Mouse (Mus musculus): Measurements from ENCODE around the gene Ciao1. TPM values are rescaled to one million over a fixed set of nuclear protein-coding genes. Genes with fewer than 3 reads are reported as not detected.

Ciao1 gene
- polyA plus RNA-seq, 1 experiment from 2014 or later: 62.5 TPM

GRCm38 (mm10) chr2:127271042-127271515 is 23.5 kb upstream of the Ciao1 start:
- Histone ChIP-seq H3K9me3 (ENCODE audit: control insufficient read depth, low read length) (no peaks in the 10 kb centered on the region), H3K9ac (ENCODE audit: low read depth, low read length) (peak overlapping the region; percentile 95), H3K27me3 (ENCODE audit: control insufficient read depth, insufficient read depth, low read length) (no peaks in the 10 kb centered on the region), H3K4me3 (ENCODE audit: low read length) (peak overlapping the region; percentile 92), H3K27ac (ENCODE audit: low read depth, low read length) (peak overlapping the region; percentile 97), H3K4me2 (replicated peaks; ENCODE audit: low read depth, low read length) (peak overlapping the region; percentile 81), H3K36me3 (ENCODE audit: control insufficient read depth, insufficient read depth, low read length) (no peaks in the 10 kb centered on the region), H3K4me1 (ENCODE audit: control insufficient read depth, insufficient read depth, low read length) (peaks cover 12% of the 10 kb centered on the region; the same call in 1 of the 2 replicates)
- no peak for ATAC-seq (ENCODE audit: low FRiP score, low TSS enrichment)
- 12% methylated on average over 8 of the region's 8 CpGs for WGBS

GRCm38 (mm10) chr2:127270300-127271041 is 22.9 kb upstream of the Ciao1 start:
- H3K36me3 ChIP-seq (ENCODE audit: control insufficient read depth, insufficient read depth, low read length): no peaks in the 10 kb centered on the region
- peak overlapping the region; percentile 81 for H3K4me2 ChIP-seq (replicated peaks; ENCODE audit: low read depth, low read length)
- H3K27ac ChIP-seq (ENCODE audit: low read depth, low read length): peak overlapping the region; percentile 97
- peaks cover 10% of the 10 kb centered on the region; the same call in 1 of the 2 replicates for H3K4me1 ChIP-seq (ENCODE audit: control insufficient read depth, insufficient read depth, low read length)
- H3K4me3 ChIP-seq (ENCODE audit: low read length): peak overlapping the region; percentile 92
- no peaks in the 10 kb centered on the region for H3K9me3 ChIP-seq (ENCODE audit: control insufficient read depth, low read length)
- whole genome bisulfite sequencing: under 1% methylated on average over 69 of the region's 75 CpGs
- no peaks in the 10 kb centered on the region for H3K27me3 ChIP-seq (ENCODE audit: control insufficient read depth, insufficient read depth, low read length)
- H3K9ac ChIP-seq (ENCODE audit: low read depth, low read length): peak overlapping the region; percentile 95
- peak; percentile 94 for ATAC-seq (ENCODE audit: low FRiP score, low TSS enrichment)

GRCm38 (mm10) chr2:127269491-127270299 is 22.1 kb upstream of the Ciao1 start, which contains the start of gene Stard7:
TSS of gene Stard7 (plus strand) at chr2:127270218.
- WGBS: under 1% methylated on average over 45 of the region's 49 CpGs
- peaks cover 6% of the 10 kb centered on the region; the same call in 1 of the 2 replicates for H3K4me1 ChIP-seq (ENCODE audit: control insufficient read depth, insufficient read depth, low read length)
- no peaks in the 10 kb centered on the region for H3K36me3 ChIP-seq (ENCODE audit: control insufficient read depth, insufficient read depth, low read length)
- H3K4me3 ChIP-seq (ENCODE audit: low read length): peak within 1 kb of the TSS; percentile 92
- peak within 1 kb of the TSS; percentile 81 for H3K4me2 ChIP-seq (replicated peaks; ENCODE audit: low read depth, low read length)
- H3K9ac ChIP-seq (ENCODE audit: low read depth, low read length): peak within 1 kb of the TSS; percentile 95
- H3K27me3 ChIP-seq (ENCODE audit: control insufficient read depth, insufficient read depth, low read length): no peaks in the 10 kb centered on the region
- ATAC-seq (ENCODE audit: low FRiP score, low TSS enrichment): peak; percentile 98
- H3K27ac ChIP-seq (ENCODE audit: low read depth, low read length): peak within 1 kb of the TSS; percentile 97
- H3K9me3 ChIP-seq (ENCODE audit: control insufficient read depth, low read length): no peaks in the 10 kb centered on the region

GRCm38 (mm10) chr2:127267854-127268253 is 20.2 kb upstream of the Ciao1 start:
- H3K27ac ChIP-seq (ENCODE audit: low read depth, low read length): no peak overlapping the region
- WGBS: 49% methylated on average over 4 of the region's 4 CpGs
- H3K27me3 ChIP-seq (ENCODE audit: control insufficient read depth, insufficient read depth, low read length): no peaks in the 10 kb centered on the region
- no peaks in the 10 kb centered on the region for H3K9me3 ChIP-seq (ENCODE audit: control insufficient read depth, low read length)
- no peaks in the 10 kb centered on the region for H3K36me3 ChIP-seq (ENCODE audit: control insufficient read depth, insufficient read depth, low read length)
- peaks cover 6% of the 10 kb centered on the region; the same call in 1 of the 2 replicates for H3K4me1 ChIP-seq (ENCODE audit: control insufficient read depth, insufficient read depth, low read length)
- no peak overlapping the region for H3K9ac ChIP-seq (ENCODE audit: low read depth, low read length)
- no peak overlapping the region for H3K4me3 ChIP-seq (ENCODE audit: low read length)
- no peak for ATAC-seq (ENCODE audit: low FRiP score, low TSS enrichment)
- no peak overlapping the region for H3K4me2 ChIP-seq (replicated peaks; ENCODE audit: low read depth, low read length)

DNA sequence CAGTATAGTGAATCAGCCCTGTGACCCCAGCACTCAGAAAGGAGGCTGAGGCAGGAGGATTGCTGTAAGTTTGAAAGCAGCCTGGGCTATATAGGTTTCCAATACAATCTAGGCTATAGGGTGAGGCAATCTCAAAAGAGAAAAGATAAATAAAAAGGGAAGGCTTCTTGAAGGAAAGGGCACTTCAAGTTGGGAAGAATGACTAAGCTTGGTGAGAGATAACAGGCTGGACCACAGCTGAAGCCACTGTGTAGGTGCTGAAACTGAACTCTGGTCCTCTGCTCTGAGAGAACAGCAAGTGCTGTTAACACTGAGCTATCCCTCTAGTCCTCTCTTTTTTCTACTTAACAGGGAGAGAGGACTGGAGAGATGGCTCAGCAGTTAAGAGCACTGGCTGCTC is 14.9 kb upstream of the Ciao1 start:
- no peak overlapping the region for H3K27ac ChIP-seq (ENCODE audit: low read depth, low read length)
- H3K4me3 ChIP-seq (ENCODE audit: low read length): no peak overlapping the region
- H3K36me3 ChIP-seq (ENCODE audit: control insufficient read depth, insufficient read depth, low read length): peaks cover 21% of the 10 kb centered on the region
- ATAC-seq (ENCODE audit: low FRiP score, low TSS enrichment): no peak
- H3K27me3 ChIP-seq (ENCODE audit: control insufficient read depth, insufficient read depth, low read length): no peaks in the 10 kb centered on the region
- no peaks in the 10 kb centered on the region for H3K9me3 ChIP-seq (ENCODE audit: control insufficient read depth, low read length)
- no peak overlapping the region for H3K9ac ChIP-seq (ENCODE audit: low read depth, low read length)
- H3K4me1 ChIP-seq (ENCODE audit: control insufficient read depth, insufficient read depth, low read length): no peaks in the 10 kb centered on the region
- no peak overlapping the region for H3K4me2 ChIP-seq (replicated peaks; ENCODE audit: low read depth, low read length)

DNA sequence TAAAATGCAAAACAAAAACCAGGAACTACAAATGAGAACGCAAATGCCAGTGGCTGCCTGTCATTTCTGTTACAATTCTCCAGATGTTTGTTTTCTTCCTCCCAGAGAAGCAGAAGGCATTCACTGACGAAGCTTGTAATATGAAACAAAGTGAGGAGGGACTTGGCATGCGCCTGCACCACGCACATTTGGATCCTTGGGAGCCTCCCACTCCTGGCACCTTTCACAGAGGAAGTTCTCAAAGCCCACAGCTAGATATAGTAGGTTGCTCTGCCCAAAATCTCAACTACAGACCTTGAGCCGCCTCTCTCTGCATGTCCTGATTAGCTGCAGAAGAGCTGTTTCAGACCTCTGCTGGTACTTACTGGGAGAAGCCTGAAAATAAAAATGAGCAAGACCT is 11.7 kb upstream of the Ciao1 start:
- WGBS: 86% methylated on average over 5 of the region's 5 CpGs
- Histone ChIP-seq H3K4me2 (replicated peaks; ENCODE audit: low read depth, low read length) (no peak overlapping the region), H3K4me1 (ENCODE audit: control insufficient read depth, insufficient read depth, low read length) (no peaks in the 10 kb centered on the region)

GRCm38 (mm10) chr2:127255294-127255693 is 7.7 kb upstream of the Ciao1 start:
- Histone ChIP-seq H3K36me3 (ENCODE audit: control insufficient read depth, insufficient read depth, low read length) (peaks cover 38% of the 10 kb centered on the region), H3K9ac (ENCODE audit: low read depth, low read length) (no peak overlapping the region), H3K4me1 (ENCODE audit: control insufficient read depth, insufficient read depth, low read length) (0 out of 2 replicates have a peak, but pooled peaks cover 5% of the 10 kb centered on the region), H3K9me3 (ENCODE audit: control insufficient read depth, low read length) (no peaks in the 10 kb centered on the region), H3K27ac (ENCODE audit: low read depth, low read length) (no peak overlapping the region), H3K27me3 (ENCODE audit: control insufficient read depth, insufficient read depth, low read length) (no peaks in the 10 kb centered on the region), H3K4me3 (ENCODE audit: low read length) (no peak overlapping the region), H3K4me2 (replicated peaks; ENCODE audit: low read depth, low read length) (no peak overlapping the region)
- peak; percentile 51; the same call in 1 of the 2 replicates for ATAC-seq (ENCODE audit: low FRiP score, low TSS enrichment)
- WGBS: 58% methylated on average over 6 of the region's 6 CpGs

More for the DNA sequence above, 11.7 kb upstream of the Ciao1 start:
- H3K36me3 ChIP-seq (ENCODE audit: control insufficient read depth, insufficient read depth, low read length): peaks cover 38% of the 10 kb centered on the region
- H3K9ac ChIP-seq (ENCODE audit: low read depth, low read length): no peak overlapping the region
- no peaks in the 10 kb centered on the region for H3K9me3 ChIP-seq (ENCODE audit: control insufficient read depth, low read length)
- ATAC-seq (ENCODE audit: low FRiP score, low TSS enrichment): no peak
- no peak overlapping the region for H3K27ac ChIP-seq (ENCODE audit: low read depth, low read length)
- H3K27me3 ChIP-seq (ENCODE audit: control insufficient read depth, insufficient read depth, low read length): no peaks in the 10 kb centered on the region
- no peak overlapping the region for H3K4me3 ChIP-seq (ENCODE audit: low read length)

- no peak overlapping the region for H3K4me2 ChIP-seq (replicated peaks; ENCODE audit: low read depth, low read length)
- H3K9me3 ChIP-seq (ENCODE audit: control insufficient read depth, low read length): no peaks in the 10 kb centered on the region
- H3K9ac ChIP-seq (ENCODE audit: low read depth, low read length): no peak overlapping the region
- H3K4me1 ChIP-seq (ENCODE audit: control insufficient read depth, insufficient read depth, low read length): 0 out of 2 replicates have a peak, but pooled peaks cover 5% of the 10 kb centered on the region
- WGBS: 68% methylated on average over 3 of the region's 3 CpGs
- no peaks in the 10 kb centered on the region for H3K27me3 ChIP-seq (ENCODE audit: control insufficient read depth, insufficient read depth, low read length)
- ATAC-seq (ENCODE audit: low FRiP score, low TSS enrichment): no peak
- H3K36me3 ChIP-seq (ENCODE audit: control insufficient read depth, insufficient read depth, low read length): peaks cover 34% of the 10 kb centered on the region
- no peak overlapping the region for H3K4me3 ChIP-seq (ENCODE audit: low read length)
- no peak overlapping the region for H3K27ac ChIP-seq (ENCODE audit: low read depth, low read length)
These were observed 7.1 kb upstream of the Ciao1 start for GRCm38 (mm10) chr2:127254604-127255134.
